Mouse (Mus musculus) MEL-GATA-1-ER (cell line): ENCODE measurements around the gene Rps6ka2.
"Not testable (repeated sequence)": the region's sequence is repeated elsewhere in the genome, so short reads cannot be mapped to it uniquely, and the experiment has no call there.

Experiments used
- DNase-seq: peaks from one replicate; pipeline ENCODE4 v3.0.0-alpha.2; 2012; ENCODE audit warnings: low read depth; ENCODE audit errors: extremely low read depth

Gene Rps6ka2

DNA sequence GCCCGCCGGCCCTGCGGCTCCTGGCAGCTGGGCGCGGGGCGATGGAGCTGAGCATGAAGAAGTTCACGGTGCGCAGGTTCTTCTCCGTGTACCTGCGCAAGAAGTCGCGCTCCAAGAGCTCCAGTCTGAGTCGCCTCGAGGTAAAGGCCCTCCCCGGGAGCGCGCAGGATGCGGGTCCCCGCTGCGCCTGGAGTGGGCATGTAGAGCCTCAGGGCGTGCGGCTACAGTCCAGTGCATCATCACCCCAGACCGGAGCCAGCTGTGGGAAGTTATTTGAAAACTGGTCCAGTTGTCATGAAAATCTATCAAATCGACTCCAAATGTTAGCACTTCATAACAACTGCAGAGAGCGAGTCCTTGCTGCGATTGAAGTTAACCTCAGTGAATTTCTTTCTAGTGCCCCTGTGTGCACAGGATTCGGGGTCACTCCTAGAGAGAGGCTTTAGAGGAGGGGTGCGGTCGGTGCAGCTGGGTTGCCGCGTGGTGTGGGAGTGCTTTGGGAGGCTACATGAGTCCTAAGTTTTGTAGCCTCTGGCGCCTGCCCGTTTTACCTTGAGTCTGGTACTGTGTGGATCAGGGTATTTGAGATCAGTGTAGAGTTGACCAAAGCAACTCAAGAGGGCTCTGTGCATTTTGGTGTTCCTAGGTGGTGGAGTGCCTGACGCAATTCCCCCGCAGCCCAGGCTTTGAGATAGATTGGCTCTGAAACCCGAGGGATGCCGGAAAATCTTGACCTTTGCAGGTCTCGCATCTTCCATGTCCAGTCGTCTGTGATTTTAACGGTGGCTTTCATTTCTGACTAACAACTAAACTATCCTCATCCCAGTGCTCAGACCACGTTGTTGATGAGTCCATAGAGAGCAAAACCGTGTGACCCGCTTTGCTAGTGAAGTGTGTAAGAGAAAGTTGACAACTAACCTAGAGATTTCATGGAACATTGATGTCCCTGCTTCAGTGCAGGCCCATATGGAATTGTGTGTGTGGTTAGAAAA lies 685 bp downstream of the Rps6ka2 start:
- no peak for DNase-seq

DNA sequence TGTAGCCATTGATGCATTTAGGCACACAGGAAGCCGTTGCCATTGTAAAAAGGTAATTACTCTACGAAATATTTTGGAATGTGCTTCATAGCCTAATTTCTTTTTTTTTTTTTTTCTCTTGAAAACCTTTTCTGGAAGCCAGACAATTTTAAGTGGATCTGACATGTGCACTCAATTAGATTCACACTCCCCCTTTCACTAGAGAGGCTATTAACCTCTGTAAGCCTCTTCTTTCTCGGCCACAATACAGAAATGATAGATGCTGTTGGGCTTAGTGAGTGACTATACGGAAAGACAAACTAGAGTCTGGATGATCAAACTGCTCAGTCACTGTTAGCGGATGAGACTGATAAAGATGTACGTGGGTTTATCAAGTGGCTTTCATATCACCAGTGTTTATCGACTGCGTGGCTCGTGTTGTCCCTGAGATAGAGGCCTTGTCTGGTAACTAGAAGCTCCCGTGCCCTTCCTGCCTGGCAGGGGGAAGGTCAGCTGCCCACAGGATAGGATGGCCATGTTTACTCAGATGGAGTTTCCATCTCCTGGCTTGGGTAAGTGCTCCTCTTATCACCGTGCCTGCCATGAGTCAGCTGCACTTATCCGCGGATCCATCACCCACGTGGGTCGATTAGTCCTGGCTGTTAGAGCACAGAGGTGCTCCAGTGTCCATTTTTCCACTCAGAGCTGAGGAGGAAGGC lies 3.6 kb downstream of the Rps6ka2 start:
- no peak for DNase-seq

DNA sequence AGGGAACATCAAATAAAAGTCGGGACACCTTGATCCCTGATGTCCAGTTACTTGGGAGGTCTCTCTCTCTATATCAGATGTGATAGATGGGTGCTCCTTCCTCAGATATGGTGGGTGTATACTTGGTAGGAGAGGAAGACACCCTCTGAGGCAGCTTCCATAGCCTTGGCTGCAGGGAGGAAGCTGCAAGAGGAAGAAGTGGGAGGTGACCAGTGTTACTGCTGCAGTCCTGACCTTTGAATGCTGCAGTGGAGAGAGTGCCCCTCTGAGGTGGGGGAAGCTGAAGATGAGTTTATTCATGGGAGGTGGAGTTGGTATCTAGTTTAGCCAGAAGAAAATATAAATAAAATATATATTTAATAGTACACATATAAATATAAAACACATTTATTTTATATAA lies 5.4 kb downstream of the Rps6ka2 start:
- no peak for DNase-seq

DNA sequence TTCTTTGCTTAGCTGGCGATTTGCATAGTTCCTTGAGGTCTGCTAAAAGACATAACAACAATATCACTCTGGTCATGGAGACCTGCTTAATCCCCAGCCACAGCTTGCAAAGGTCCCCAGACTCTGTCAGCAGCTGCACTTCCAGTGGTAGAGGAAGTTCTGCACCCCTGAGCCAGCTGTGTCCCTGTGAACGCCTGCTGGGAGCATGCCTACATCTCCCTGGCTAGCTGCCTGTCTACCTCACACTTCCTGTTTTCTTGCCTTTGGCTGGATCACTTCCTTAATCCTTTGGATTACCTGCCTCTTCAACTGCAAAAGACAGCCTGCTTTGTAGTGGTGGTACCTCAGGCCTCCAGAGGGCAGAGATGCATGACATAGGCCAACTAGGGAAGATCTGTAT lies 6.5 kb downstream of the Rps6ka2 start:
- peak; percentile 60 for DNase-seq

DNA sequence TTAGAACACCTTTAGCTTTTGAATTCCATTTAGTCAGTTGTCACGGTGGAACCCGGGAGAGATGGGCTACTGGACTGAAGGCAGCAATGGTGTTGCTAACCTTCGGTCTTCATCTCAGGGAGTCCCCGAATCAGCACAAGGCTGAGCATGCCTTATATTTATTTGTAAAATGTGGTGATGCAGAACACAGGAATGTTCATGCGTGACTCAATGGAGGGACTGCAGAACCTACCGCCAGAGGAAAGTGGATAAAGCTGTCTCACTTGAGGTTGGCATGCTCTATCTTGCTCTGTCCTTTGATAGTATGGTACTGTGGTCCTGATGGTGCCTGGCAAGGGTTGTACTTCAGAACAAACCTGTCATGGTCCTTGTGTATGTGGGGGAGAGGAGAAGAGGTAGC lies 8.3 kb downstream of the Rps6ka2 start:
- DNase-seq: no peak

DNA sequence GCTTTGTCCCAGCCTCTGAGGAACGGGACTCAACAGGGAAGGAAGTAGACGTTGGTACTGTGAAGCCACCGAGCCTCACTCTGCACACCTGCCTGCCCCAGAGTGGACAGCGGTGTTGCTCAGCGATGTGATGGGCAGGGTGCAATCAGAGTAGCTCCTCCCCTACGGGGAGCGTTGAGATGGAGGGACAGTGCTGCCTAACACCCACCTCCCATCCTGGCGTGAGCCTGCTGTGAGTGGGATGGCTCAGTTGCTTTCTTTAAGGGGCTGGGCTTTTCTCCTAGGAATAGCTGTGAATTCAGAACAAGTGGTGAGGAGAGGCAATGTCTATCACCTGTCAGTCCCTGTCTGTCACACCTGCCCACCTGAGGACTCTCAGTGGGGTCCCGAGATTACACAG lies 12.3 kb downstream of the Rps6ka2 start:
- no peak for DNase-seq

DNA sequence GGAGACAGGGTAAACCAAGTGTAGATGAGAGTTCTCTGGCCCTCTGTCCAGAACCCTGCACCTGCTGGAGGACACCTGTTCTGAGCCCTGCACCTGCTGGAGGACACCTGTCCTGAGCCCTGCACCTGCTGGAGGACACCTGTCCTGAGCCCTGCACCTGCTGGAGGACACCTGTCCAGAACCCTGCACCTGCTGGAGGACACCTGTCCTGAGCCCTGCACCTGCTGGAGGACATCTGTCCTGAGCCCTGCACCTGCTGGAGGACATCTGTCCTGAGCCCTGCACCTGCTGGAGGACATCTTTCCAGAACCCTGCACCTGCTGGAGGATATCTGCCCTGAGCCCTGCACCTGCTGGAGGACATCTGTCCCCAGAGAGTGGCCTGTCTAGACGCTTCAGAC lies 17.1 kb downstream of the Rps6ka2 start:
- DNase-seq: not testable (repeated sequence)

DNA sequence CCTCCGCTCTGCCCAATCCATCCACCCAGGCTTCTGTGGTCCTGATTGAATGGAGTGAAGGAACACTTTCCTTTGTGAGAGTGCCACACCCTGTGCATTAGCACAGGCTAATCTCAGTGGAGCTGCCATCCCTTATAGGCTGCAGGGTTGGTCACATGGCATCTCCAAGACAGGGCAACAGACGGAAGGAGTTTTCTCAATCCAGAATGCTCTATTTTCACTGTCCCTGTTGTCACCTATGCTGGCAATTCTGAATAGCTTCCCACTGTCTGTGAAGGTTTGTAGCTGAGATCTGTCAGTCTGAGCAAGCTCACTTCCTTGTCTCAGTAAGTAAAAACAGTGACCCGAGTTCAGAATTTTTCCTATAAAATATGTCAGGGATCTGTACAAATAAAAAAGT lies 19.5 kb downstream of the Rps6ka2 start:
- no peak for DNase-seq

DNA sequence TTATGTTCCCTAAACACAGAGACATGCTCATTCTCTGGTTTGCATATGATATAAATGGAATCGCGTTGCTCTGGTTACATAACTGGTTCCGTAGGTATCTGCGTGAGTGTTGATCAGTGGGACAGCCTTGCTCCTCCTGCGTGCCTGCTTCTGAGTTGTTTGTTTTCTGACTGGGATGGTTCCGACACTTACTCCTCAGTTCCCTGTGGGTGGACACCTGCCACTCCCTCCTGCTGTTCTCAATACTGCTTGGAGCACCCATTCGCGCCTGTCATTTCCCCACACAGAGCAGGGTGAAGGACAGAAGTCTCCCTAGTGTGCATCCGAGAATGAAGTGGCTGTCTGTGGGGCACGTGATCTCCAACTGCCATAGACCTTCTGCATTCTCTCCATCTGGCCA lies 20.1 kb downstream of the Rps6ka2 start:
- no peak for DNase-seq

DNA sequence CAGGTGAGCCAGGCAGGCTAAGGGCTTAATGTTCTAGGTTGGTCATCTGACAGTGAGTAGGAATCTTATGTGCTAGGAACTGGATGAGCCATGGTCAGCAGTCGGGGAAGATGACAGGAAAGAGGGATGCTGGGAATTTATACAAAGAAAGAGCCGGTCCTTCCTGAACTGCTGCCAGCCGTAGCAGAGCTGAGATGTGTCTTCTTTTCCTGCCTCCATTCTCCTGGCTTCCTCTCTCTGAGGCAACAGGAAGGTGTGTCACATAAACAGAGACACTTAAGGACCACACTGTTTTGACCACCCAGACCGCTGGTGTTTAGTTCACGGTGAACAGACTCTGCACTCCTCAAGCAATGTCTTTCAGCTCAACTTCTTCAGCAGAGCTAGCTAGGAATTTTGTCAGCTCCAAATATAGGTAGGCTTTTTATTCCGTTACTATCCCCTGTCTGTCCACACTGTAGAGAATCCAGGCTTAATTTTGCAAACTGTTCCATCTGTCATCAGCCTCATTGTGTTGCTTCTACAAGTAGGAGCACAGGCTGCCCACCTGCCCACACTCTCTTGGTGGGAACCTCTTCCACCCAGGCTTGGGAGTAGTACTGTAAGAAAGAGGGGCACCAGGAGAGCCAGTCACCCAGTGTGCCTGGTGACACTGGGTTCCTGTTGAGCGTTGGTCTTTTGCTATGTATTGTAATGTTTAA lies 24.4 kb downstream of the Rps6ka2 start:
- DNase-seq: no peak

DNA sequence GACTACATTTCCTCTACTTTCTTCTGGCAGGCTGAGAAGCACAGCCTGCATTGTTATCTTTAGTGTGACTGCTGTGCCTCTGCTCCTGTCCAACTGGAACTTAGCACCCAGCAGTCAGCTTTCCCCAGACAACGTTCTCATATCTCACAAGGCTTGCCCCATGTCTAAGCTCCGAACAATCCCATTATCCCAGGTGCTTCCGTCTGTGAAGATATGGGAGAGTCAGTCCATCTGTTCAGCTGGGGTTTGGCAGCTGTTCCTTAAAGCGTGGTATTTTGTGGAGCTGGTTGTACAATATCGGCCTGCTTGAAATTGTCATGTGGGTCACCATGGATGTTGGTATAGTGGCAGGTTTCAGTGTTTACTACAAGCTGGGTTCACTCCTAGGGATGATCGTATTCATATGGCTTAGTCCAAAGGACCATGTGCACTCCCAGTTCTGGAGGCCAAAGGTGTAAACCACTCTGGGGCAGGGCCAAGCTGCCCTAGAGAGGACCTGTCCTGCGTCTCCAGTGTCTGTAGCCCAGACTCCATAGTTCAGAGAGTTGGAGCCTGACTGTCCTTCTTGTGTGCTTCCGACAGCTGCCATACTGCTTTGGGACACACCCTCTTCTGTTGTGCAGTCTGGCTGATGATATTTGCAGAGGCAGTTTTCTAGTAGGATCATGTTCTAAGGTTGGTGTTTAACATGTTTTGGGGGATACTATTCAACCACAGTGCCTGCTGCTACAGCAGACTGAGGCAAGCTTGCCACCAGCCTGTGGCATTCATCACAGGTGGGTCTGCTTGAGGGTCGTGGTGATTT lies 27.4 kb downstream of the Rps6ka2 start:
- DNase-seq: no peak

DNA sequence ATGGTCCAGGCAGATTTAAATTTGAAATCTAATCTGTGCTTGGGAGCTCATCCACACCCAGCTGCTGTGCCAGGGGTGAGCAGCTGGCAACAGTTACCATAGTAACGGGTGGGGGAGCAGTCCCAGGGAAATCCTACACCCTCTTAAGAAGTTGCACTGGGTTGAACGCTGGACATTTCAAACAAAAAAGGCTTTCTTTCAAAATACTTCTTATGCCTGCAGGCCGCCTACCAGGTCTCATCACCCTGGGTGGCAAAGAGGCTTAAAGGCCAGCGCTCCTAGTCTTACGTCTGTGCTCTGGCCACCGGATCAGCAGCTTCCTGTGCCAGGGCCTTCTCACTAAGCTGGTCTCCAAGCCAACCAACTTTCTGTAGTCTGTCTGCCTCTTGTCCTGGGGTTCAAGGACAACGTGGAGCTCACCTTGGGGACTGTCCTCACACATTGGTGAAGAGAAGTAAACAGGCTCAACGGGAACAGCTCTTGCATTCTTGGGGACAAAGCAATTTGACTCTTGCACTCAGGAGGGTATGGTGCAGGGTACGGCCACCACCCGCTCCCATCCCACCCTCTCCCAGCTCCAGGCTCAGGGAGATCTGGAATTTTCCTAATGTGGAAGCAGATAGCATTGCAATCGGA lies 35.0 kb downstream of the Rps6ka2 start:
- no peak for DNase-seq

DNA sequence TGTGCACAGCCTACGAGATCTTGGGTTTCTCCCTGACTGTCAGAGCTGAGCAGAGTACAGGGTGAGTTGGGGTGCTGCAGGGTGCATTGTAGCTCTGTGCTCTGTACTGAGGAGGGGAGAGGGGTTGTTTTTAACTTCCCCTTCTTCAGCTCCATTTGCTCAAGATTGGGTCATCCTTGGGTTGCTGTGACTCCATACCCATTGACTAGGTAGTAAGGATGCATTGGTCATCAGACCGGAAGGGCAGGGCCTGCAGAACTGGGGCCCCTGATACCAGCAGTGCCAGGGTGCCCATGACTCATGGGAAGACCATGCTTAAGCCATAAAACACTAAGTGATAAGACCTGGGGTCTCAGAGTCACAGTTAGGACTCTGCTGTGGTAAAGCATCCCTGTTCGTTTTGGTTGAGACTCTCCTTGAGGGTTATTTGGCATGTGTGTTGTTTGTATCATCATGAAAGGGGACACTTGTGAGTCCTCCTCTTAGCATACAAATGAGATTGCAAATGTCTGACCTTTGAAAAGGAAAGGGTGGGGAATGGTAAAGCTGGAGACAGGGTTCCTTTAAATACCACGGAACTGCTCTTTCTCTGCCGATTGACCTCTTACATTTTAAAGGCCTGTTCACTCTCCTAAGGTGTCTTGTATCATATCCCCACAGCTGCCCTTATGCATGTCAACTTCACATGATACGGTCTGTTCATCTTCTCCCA lies 36.7 kb downstream of the Rps6ka2 start:
- no peak for DNase-seq

DNA sequence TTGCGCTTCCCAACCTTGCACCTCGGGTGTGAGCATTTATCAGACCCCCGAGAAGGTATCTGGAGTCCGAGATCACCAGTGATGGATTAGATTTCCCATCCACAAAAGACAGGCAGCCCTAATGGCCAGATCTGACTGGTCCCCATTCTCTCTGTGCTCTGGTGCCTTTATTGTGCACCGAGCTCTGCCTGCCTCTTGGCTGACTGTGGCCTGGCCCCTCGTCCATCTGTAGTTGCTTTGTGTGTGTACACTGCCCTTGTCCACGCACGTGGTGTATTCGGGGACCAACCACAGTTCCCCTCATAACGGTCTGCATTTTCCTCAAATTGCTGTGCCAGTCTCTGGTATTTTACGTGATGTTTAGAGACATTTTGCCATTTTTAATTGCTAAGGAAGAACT lies 40.7 kb downstream of the Rps6ka2 start:
- no peak for DNase-seq

DNA sequence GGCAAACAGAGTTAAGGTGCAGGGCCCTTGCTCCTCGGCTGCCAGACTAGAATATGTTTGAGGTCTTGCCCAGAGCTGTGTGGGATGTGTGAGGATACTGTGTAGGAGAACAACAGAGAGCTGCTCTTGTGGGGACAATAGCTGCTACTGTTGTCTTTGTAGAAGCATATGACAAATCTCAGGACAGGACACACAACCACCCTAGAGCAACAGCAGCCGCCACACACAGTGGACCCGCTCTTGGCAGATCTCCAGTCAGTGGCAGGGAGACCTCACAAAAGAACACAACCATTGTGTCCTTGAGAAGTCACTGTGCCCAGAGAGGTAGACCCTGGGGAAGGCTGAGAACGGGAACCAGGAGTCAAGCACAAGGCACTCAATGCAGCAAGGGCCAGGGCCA lies 42.0 kb downstream of the Rps6ka2 start:
- DNase-seq: no peak

DNA sequence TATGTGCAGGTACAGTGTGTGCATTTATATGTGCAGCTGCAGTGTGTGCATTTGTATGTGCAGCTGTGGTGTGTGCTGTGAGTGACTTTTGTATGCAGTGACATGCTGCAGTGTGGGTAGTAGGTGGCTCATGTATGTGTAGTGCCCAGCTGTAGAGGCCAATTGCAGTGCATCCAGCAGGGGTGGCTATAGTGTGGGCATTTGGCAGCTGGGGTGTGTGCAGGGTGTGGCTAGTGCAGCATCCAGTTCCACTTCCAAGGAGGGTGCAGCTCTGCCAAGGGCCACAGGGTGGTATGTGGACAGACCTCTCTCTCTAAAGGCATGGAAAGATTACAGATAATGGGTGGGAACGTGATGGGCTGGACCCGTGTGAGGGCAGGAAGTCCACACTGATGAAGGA lies 43.3 kb downstream of the Rps6ka2 start:
- DNase-seq: no peak

DNA sequence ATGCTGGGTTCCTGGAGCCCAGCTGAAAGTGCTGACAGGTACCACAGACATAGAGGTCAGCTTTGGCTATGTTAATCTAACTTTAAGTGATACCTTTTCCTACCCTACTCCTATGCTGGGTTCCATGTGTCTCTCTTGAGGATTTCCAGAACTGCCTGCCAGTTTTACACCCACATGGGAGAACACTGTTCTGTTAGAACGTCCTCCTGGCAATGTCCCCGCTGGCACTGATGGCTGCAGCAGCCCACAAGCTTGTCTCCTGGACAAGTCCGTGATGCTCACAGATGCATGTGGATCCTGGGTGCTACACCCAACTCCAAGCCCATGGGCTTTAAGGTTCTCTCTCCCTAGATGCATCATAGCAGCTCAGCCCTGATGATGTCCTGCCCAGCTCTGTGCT lies 44.1 kb downstream of the Rps6ka2 start:
- DNase-seq: no peak

DNA sequence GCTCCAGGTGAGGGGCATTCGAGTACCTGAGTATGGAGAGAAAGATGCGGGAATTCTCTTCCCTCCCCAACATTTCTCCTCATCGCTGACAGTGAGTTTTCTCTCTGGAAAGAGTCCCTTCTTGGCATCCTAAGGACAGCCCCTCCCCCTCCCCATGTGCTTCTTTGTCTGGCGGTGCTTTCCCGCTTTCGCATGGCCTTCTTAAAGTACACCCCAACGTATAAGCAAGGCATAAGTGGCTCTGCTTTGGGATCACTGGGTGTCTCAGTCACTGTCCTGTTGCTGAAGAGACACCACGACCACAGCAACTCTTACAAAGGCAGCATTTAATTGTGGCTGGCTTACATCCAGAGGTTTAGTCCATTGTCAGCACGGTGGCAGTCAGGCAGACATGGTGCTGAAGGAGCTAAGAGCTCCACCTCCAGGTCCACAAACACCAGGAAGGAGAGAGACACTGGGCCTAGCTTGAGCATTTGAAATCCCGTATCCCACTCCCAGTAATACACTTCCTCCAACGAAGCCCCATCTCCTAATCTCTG lies 47.9 kb downstream of the Rps6ka2 start:
- no peak for DNase-seq

DNA sequence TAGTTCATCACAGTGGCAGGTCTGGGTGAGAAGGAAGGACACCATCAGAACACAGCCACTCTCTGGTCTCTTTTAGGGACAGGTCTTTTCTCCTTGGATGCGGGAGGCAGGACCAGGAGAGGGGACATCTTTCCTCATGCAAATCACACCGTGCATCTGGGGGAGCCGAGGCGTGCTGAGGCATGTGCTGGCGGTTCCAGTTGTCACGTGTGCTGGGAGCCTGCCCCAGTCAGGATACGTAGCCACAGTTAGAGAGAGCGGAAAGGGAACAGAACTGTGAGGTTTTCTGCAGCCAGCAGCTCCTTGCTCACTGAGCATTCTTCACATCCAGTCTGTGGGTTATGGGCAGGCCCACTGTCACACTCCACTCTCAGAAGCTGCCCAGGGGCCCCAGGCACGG lies 48.5 kb downstream of the Rps6ka2 start:
- no peak for DNase-seq
